Mouse (Mus musculus) embryo, embryonic 11.5 days (tissue): Measurements from ENCODE around the gene Ptprj.
"Not testable (repeated sequence)": the region's sequence is repeated elsewhere in the genome, so short reads cannot be mapped to it uniquely, and the experiment has no call there.

Experiments
- DNase-seq: peaks from one replicate; pipeline ENCODE4 v3.0.0-alpha.2; 2012; ENCODE audit warnings: low read depth, low spot score

Ptprj gene

GRCm38 (mm10) chr2:90428988-90429717 lies 151.3 kb downstream of the Ptprj start:
- not testable (repeated sequence) for DNase-seq

DNA sequence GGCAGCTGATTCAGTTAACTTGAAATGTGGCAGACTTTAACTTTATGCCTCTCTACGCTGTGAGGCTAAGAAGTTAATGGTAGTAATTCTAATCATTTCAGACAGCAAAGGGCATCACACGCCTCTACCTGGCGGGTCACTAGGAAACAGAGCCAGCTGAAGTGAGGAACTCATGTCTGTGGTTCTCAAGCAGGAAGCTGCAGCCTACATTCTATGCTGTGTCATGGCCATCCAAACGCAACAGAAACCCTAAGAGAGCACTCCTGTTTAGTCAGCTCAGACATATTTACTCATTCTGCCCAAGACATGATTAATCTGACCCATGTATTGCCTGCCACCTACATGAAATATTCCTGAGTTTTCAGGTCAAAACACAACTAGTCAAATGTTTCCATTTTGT lies 155.5 kb downstream of the Ptprj start:
- DNase-seq = not testable (repeated sequence)

- not testable (repeated sequence) for DNase-seq
These were observed 158.2 kb downstream of the Ptprj start for GRCm38 (mm10) chr2:90422282-90422681.

DNA sequence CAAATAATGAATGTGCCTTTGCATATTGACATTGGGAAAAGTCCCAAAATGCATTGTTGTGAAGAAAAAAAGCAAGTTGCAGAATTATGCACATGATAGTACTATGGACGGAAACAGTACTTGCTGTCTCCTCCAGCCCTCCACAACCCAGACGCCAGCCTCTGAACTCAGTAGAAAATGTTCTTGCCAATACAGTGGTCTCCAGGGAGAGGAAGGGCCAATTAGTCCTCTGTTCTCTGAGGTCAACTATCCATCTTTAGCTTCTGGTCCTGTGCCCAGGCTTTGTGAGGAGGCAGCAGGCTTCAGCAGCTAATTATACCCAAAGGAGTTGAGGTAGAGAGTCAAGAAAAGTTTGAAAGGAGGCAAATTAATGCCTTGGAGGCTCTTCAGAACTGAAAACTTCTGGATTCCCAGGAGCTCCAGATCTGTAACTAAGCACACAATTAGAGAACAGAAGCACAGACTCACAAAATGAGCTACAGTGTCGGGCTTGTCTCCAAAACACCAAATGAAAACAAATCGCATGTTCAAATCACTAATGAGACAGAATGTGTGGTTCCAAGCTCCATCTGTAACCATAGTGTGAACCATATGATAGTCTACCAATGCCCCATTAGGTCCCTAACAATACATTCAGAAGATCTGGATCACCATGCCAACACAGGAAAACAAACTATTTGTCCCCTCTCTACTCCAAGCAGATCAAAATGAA lies 166.2 kb downstream of the Ptprj start:
- DNase-seq = not testable (repeated sequence)

GRCm38 (mm10) chr2:90398633-90399107 lies 181.8 kb downstream of the Ptprj start, which contains the start of gene Olfr1274-ps:
Gene Olfr1274-ps (plus strand): TSS chr2:90398683.
- not testable (repeated sequence) for DNase-seq
